ENCODE assay signal across 20 mouse cellular contexts in genomic region chr6:134372946-134373345, GRCm38 (mm10). TPM values are rescaled to one million over a fixed set of nuclear protein-coding genes. Genes with fewer than 3 reads are reported as not detected.
DNase-seq lines count a peak whose midpoint lies in the region; ATAC-seq lines count a peak whose summit lies in the region.
"Had no signal": no experiment of that assay in that cellular context is flagged by ENCODE, and none has a peak within 500 bp of the region (broad histone marks: within the 10 kb centered on the region; RNA-seq: fewer than 3 reads in every experiment).

No protein-coding gene starts in this region.

- no peak overlapping the region for H3K9ac ChIP-seq in forebrain, embryonic 16.5 days (replicated peaks; ENCODE audit: low read depth, low read length)
- H3K9ac ChIP-seq in hindbrain, embryonic 13.5 days = no peak overlapping the region
- H3K9ac ChIP-seq: embryonic facial prominence, embryonic 13.5 days; forebrain, embryonic 12.5 days; heart, embryonic 13.5 days; lung, embryonic 14.5 days; neural tube, embryonic 13.5 days had no signal

- H3K4me1 ChIP-seq in forebrain, embryonic 16.5 days (replicated peaks; ENCODE audit: control insufficient read depth, insufficient read depth, low read length) = peaks cover 3% of the 10 kb centered on the region; the same call in 1 of the 2 replicates
- H3K4me1 ChIP-seq in forebrain, embryonic 10.5 days = peaks cover 9% of the 10 kb centered on the region
- no peaks in the 10 kb centered on the region for H3K4me1 ChIP-seq in hindbrain, embryonic 13.5 days (replicated peaks)
- H3K4me1 ChIP-seq: forebrain, embryonic 12.5 days; neural tube, embryonic 13.5 days had no signal

- no peaks in the 10 kb centered on the region for H3K9me3 ChIP-seq in forebrain, embryonic 16.5 days (ENCODE audit: control insufficient read depth, low read length)
- H3K9me3 ChIP-seq in forebrain, embryonic 10.5 days = no peaks in the 10 kb centered on the region
- H3K9me3 ChIP-seq in hindbrain, embryonic 13.5 days = no peaks in the 10 kb centered on the region
- H3K9me3 ChIP-seq: embryonic facial prominence, embryonic 13.5 days; forebrain, embryonic 12.5 days; G1E; heart, embryonic 13.5 days; hindbrain, embryonic 10.5 days; neural tube, embryonic 13.5 days had no signal

- intact Hi-C loops in left cerebral cortex, postnatal 14 days (cut with DNase I) = no loop called here
- intact Hi-C loops in gastrocnemius, postnatal 14 days (cut with DNase I; ENCODE audit: low total_unique reads) = no loop called here

- H3K27ac ChIP-seq in forebrain, embryonic 16.5 days (ENCODE audit: low read length) = no peak overlapping the region
- no peak overlapping the region for H3K27ac ChIP-seq in forebrain, embryonic 10.5 days
- H3K27ac ChIP-seq in hindbrain, embryonic 13.5 days = no peak overlapping the region
- H3K27ac ChIP-seq: embryonic facial prominence, embryonic 13.5 days; forebrain, embryonic 12.5 days; heart, embryonic 13.5 days; hindbrain, embryonic 10.5 days; neural tube, embryonic 13.5 days had no signal

- no peak overlapping the region for H3K4me3 ChIP-seq in forebrain, embryonic 16.5 days (replicated peaks; ENCODE audit: low read length)
- no peak overlapping the region for H3K4me3 ChIP-seq in forebrain, embryonic 10.5 days
- H3K4me3 ChIP-seq in hindbrain, embryonic 13.5 days = no peak overlapping the region
- H3K4me3 ChIP-seq: embryonic facial prominence, embryonic 13.5 days; forebrain, embryonic 12.5 days; heart, embryonic 13.5 days; hindbrain, embryonic 10.5 days; neural tube, embryonic 13.5 days had no signal

- no peak overlapping the region for H3K4me2 ChIP-seq in forebrain, embryonic 16.5 days (ENCODE audit: low read length)
- H3K4me2 ChIP-seq in hindbrain, embryonic 13.5 days = no peak overlapping the region
- H3K4me2 ChIP-seq: embryonic facial prominence, embryonic 13.5 days; forebrain, embryonic 12.5 days; heart, embryonic 13.5 days; lung, embryonic 14.5 days; neural tube, embryonic 13.5 days had no signal

- WGBS in forebrain, embryonic 16.5 days = 42% methylated on average over 2 of the region's 2 CpGs
- 71% methylated on average over 2 of the region's 2 CpGs for WGBS in forebrain, embryonic 10.5 days
- WGBS in hindbrain, embryonic 13.5 days = 70% methylated on average over 2 of the region's 2 CpGs

- H3K36me3 ChIP-seq in forebrain, embryonic 16.5 days (ENCODE audit: control insufficient read depth, insufficient read depth) = no peaks in the 10 kb centered on the region
- no peaks in the 10 kb centered on the region for H3K36me3 ChIP-seq in forebrain, embryonic 10.5 days (replicated peaks)
- H3K36me3 ChIP-seq in hindbrain, embryonic 13.5 days = no peaks in the 10 kb centered on the region
- H3K36me3 ChIP-seq: embryonic facial prominence, embryonic 13.5 days; forebrain, embryonic 12.5 days; G1E; heart, embryonic 13.5 days; hindbrain, embryonic 10.5 days; neural tube, embryonic 13.5 days had no signal

- DNase-seq in forebrain, embryonic 10.5 days (ENCODE audit: extremely low spot score, low spot score) = no peak
- DNase-seq in 416B (ENCODE audit: low read depth) = peak; percentile 49
- peak; percentile 24 to 63 for DNase-seq in frontal cortex, adult 2 months (ENCODE audit: extremely low spot score in 1 of 2, low spot score in 1 of 2)
- peak; percentile 39 to 59 for DNase-seq in left cerebral cortex, postnatal 14 days (ENCODE audit: low spot score in 2 of 2)
- DNase-seq in gastrocnemius, postnatal 14 days = no peak
- DNase-seq: adrenal gland, postnatal 36 days; gastrocnemius, postnatal 10 days; kidney, postnatal 36 days; lung, embryonic 14.5 days; thymus, postnatal 14 days had no signal

- ATAC-seq in forebrain, embryonic 16.5 days = peak; percentile 40; the same call in 1 of the 2 replicates
- no peak for ATAC-seq in hindbrain, embryonic 13.5 days (ENCODE audit: low FRiP score)
- ATAC-seq in erythroid progenitor cell, adult 5-6 weeks (replicated peaks; ENCODE audit: low FRiP score, poor library complexity, severe bottlenecking) = no peak
- ATAC-seq: intestine, postnatal 0 days had no signal

- no peaks in the 10 kb centered on the region for H3K27me3 ChIP-seq in forebrain, embryonic 16.5 days (replicated peaks; ENCODE audit: control insufficient read depth, insufficient read depth, low read length)
- H3K27me3 ChIP-seq in forebrain, embryonic 10.5 days (ENCODE audit: poor library complexity, severe bottlenecking) = no peaks in the 10 kb centered on the region
- no peaks in the 10 kb centered on the region for H3K27me3 ChIP-seq in hindbrain, embryonic 13.5 days
- H3K27me3 ChIP-seq: embryonic facial prominence, embryonic 13.5 days; forebrain, embryonic 12.5 days; heart, embryonic 13.5 days; neural tube, embryonic 13.5 days had no signal

RNA-seq across cellular contexts. Expression of gene Bcl2l14, which starts 23.2 kb away (rescaled TPM):
- polyA plus RNA-seq in forebrain, embryonic 16.5 days (2015; fragmentation: Nextera tagmentation; extraction: Ambion mirVana) = 0.11 TPM in 1 of 2 replicates, not detected in the other
- polyA plus RNA-seq in forebrain, embryonic 10.5 days (2016; fragmentation: Nextera tagmentation; extraction: Ambion mirVana) = 0.17 and 0.22 TPM in 2 replicates
- polyA plus RNA-seq in frontal cortex, adult 2 months (2012; rRNA removed) = not detected in 2 replicates
- not detected for total RNA-seq in left cerebral cortex, postnatal 14 days (2021)
- total RNA-seq in gastrocnemius, postnatal 14 days (2021) = not detected
- polyA plus RNA-seq in hindbrain, embryonic 13.5 days (2015; fragmentation: Nextera tagmentation; extraction: Ambion mirVana) = 0.08 TPM in 1 of 2 replicates, not detected in the other
- not detected in 2 replicates for total RNA-seq in erythroid progenitor cell, adult 5-6 weeks (2015; ENCODE audit: low replicate concordance)
- not detected in 2 replicates for total RNA-seq in erythroid progenitor cell, adult 5-6 weeks (2017; ENCODE audit: low replicate concordance)
- total RNA-seq: adrenal gland, postnatal 36 days; gastrocnemius, postnatal 10 days had no signal
- polyA plus RNA-seq: G1E; neural tube, embryonic 13.5 days had no signal

Comparison
In these comparisons a context has a peak if more than half of its experiments do, and no peak if none do; other contexts are left out.
1. DNase-seq: peak in 416B (single experiment), frontal cortex, adult 2 months (2 of 2) and left cerebral cortex, postnatal 14 days (2 of 2); none in forebrain, embryonic 10.5 days (single experiment) and gastrocnemius, postnatal 14 days (single experiment).